Mouse (Mus musculus) bone marrow macrophage, adult 2 months (primary cell): Measurements from ENCODE around the gene Dgcr6.

Experiments used
- CTCF ChIP-seq: IDR thresholded peaks from 2 replicates; pipeline ENCODE4 v1.5.1; 2012; ENCODE audit warnings: low read depth, mild to moderate bottlenecking, low read length, moderate library complexity
- POLR2A ChIP-seq: IDR thresholded peaks from 2 replicates; pipeline ENCODE4 v1.6.1; 2012; ENCODE audit warnings: mild to moderate bottlenecking, low read depth, low read length, borderline replicate concordance

DNA sequence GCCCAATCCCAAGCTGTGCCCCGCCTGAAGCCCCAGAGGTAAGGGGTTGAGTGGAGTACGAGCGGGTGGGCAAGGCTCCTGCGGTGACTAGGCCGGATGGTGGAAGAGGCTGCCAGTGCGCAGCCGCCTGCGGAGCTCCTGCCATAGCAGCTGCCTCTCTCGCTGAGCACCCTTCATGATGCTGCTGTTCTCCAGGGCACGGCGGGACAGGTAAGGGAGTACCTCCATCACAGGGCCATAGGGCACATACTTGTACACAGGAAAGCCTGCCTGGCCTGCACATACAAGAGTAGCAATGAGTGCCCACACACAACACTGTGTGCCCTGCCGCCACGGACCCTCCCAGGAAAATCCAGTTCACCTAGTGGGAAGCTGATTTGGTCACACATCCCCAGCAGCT lies 19.4 kb downstream of the Dgcr6 start:
- TF ChIP-seq CTCF (no peak), POLR2A (no peak)
